Comparison of ENCODE assay signal across 30 mouse cellular contexts in the genomic region with DNA sequence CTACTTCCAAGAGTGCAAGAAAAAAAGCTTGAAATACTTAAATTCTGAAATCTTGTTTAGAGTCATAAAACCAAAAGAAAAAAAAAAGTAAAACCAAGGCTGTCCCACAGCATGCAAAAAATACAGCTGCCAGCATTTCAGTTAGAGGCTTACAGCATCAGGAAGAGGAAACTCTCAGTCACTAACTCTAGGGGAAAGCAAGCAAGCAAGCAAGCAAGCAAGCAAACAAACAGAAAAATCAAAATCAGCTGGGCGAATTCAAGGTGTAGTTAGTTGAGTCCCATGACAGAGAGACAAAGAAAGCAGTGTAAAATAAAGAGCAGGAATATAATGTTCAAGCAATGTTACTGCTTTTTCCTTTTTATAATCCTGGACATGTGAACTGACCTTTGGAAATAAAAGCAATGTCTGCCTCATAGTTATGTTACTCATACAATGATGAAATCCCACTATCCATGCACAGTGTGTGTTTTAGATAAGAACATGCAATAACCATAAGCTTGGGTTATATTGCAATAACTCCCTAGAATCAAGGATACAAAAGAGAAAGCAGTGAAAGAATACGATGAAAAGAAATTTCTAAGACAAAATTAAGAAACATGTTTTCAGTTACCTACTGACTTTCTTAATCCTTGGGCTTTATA.
DNase-seq lines count a peak whose midpoint lies in the region; ATAC-seq and TF ChIP-seq lines count a peak whose summit lies in the region.
"Had no signal": no experiment of that assay in that cellular context is flagged by ENCODE, and none has a peak within 500 bp of the region (broad histone marks: within the 10 kb centered on the region; RNA-seq: fewer than 3 reads in every experiment).

No protein-coding gene starts in this region.

- no peak for ATAC-seq in liver, embryonic 11.5 days (replicated peaks; ENCODE audit: low FRiP score)
- ATAC-seq: forebrain, embryonic 15.5 days; hindbrain, embryonic 16.5 days; Patski had no signal

- H3K79me2 ChIP-seq in liver, adult 2 months (ENCODE audit: control insufficient read depth, insufficient read depth, low read length), result peaks cover 8% of the 10 kb centered on the region; the same call in 1 of the 2 replicates
- H3K79me2 ChIP-seq in macrophage (ENCODE audit: inconsistent target), result peaks cover 100% of the 10 kb centered on the region

- TF ChIP-seq POLR2A in liver, adult 2 months (IDR thresholded peaks at IDR 0.05; ENCODE audit: extremely low read depth, insufficient read depth, low read length), result no peak

- peaks cover 3% of the 10 kb centered on the region; the same call in 1 of the 2 replicates for H3K4me1 ChIP-seq in liver, adult 2 months (ENCODE audit: control insufficient read depth, insufficient read depth, low read length)
- no peaks in the 10 kb centered on the region; the same call in 1 of the 2 replicates for H3K4me1 ChIP-seq in liver, embryonic 11.5 days (replicated peaks; ENCODE audit: control insufficient read depth, insufficient read depth, low read length)
- H3K4me1 ChIP-seq: embryonic facial prominence, embryonic 13.5 days; forebrain, embryonic 10.5 days; forebrain, embryonic 15.5 days; stomach, embryonic 15.5 days had no signal

- whole genome bisulfite sequencing in liver, adult 2 months, result 15% methylated on average over 2 of the region's 2 CpGs
- WGBS in liver, embryonic 11.5 days, result 82% methylated on average over 2 of the region's 2 CpGs
- 32% methylated on average over 2 of the region's 2 CpGs for WGBS in macrophage (ENCODE audit: missing documents)

- H3K4me3 ChIP-seq in liver, adult 2 months (ENCODE audit: insufficient read depth, low read depth, low read length), result no peak overlapping the region
- no peak overlapping the region for H3K4me3 ChIP-seq in liver, embryonic 11.5 days (ENCODE audit: low read depth, low read length)
- H3K4me3 ChIP-seq in macrophage (ENCODE audit: inconsistent target), result no peak overlapping the region
- H3K4me3 ChIP-seq: embryonic facial prominence, embryonic 13.5 days; forebrain, embryonic 10.5 days; forebrain, embryonic 15.5 days; heart, embryonic 15.5 days; neural tube, embryonic 13.5 days; stomach, embryonic 15.5 days had no signal

- TF ChIP-seq CTCF in liver, adult 2 months (IDR thresholded peaks at IDR 0.05; ENCODE audit: low read depth, low read length), result no peak

- no peaks in the 10 kb centered on the region for H3K27me3 ChIP-seq in liver, adult 2 months (ENCODE audit: control insufficient read depth, insufficient read depth, low read length)
- H3K27me3 ChIP-seq in liver, embryonic 11.5 days (replicated peaks; ENCODE audit: control insufficient read depth, insufficient read depth, low read length), result no peaks in the 10 kb centered on the region
- H3K27me3 ChIP-seq: embryonic facial prominence, embryonic 13.5 days; forebrain, embryonic 15.5 days; heart, embryonic 15.5 days; neural tube, embryonic 13.5 days; Patski; stomach, embryonic 15.5 days had no signal

- 0 out of 2 replicates have a peak overlapping the region, but pooled peaks have one; percentile 44 for H3K27ac ChIP-seq in liver, adult 2 months (replicated peaks; ENCODE audit: insufficient read depth, low read depth, low read length)
- H3K27ac ChIP-seq in liver, embryonic 11.5 days (ENCODE audit: low read depth, low read length), result no peak overlapping the region
- 0 out of 2 replicates have a peak overlapping the region, but pooled peaks have one; percentile 4 for H3K27ac ChIP-seq in macrophage
- H3K27ac ChIP-seq: embryonic facial prominence, embryonic 13.5 days; forebrain, embryonic 10.5 days; forebrain, embryonic 15.5 days; heart, embryonic 15.5 days; neural tube, embryonic 13.5 days; stomach, embryonic 15.5 days had no signal

- H3K36me3 ChIP-seq in liver, adult 2 months (ENCODE audit: control insufficient read depth, insufficient read depth, low read length), result no peaks in the 10 kb centered on the region; the same call in 1 of the 2 replicates
- no peaks in the 10 kb centered on the region for H3K36me3 ChIP-seq in liver, embryonic 11.5 days (ENCODE audit: control insufficient read depth, insufficient read depth, low read length)
- no peaks in the 10 kb centered on the region for H3K36me3 ChIP-seq in macrophage (ENCODE audit: inconsistent target)
- H3K36me3 ChIP-seq: forebrain, embryonic 15.5 days; heart, embryonic 15.5 days; neural tube, embryonic 13.5 days; stomach, embryonic 15.5 days had no signal

- no peak overlapping the region for H3K4me2 ChIP-seq in liver, embryonic 11.5 days
- H3K4me2 ChIP-seq: embryonic facial prominence, embryonic 13.5 days; forebrain, embryonic 15.5 days; heart, embryonic 15.5 days; midbrain, embryonic 11.5 days; neural tube, embryonic 13.5 days; stomach, embryonic 15.5 days had no signal

- no peaks in the 10 kb centered on the region for H3K9me3 ChIP-seq in liver, embryonic 11.5 days (ENCODE audit: control insufficient read depth, low read length)
- H3K9me3 ChIP-seq: embryonic facial prominence, embryonic 13.5 days; forebrain, embryonic 10.5 days; forebrain, embryonic 15.5 days; G1E; heart, embryonic 15.5 days; neural tube, embryonic 13.5 days; stomach, embryonic 15.5 days had no signal

- H3K9ac ChIP-seq in liver, adult 2 months (ENCODE audit: low read depth, low read length), result no peak overlapping the region
- H3K9ac ChIP-seq in liver, embryonic 11.5 days (ENCODE audit: low read depth, low read length), result no peak overlapping the region
- H3K9ac ChIP-seq: embryonic facial prominence, embryonic 13.5 days; forebrain, embryonic 15.5 days; heart, embryonic 15.5 days; neural tube, embryonic 13.5 days; stomach, embryonic 15.5 days had no signal

- DNase-seq in liver, adult 2 months (ENCODE audit: extremely low read depth, low read depth, low spot score), result peak; percentile 70
- no peak for DNase-seq in liver, embryonic 11.5 days (ENCODE audit: low spot score)
- peak; percentile 82 for DNase-seq in 416B (ENCODE audit: low read depth)
- DNase-seq in induced T-regulatory cell, adult 2 months (ENCODE audit: low read depth), result peak; percentile 34
- no peak for DNase-seq in layer of hippocampus, adult 9-10 months (ENCODE audit: low spot score)
- DNase-seq in heart, adult 18-20 months, result no peak
- no peak for DNase-seq in c-Kit-positive CD71-positive TER-119-positive erythroid progenitor cells, embryonic 14.5 days (ENCODE audit: low spot score)
- DNase-seq: adrenal gland, postnatal 10 days; B cell, adult 2 months; cerebellum, adult 11 months; cerebellum, adult 9-10 months; kidney, adult 11 months; kidney, postnatal 14 days; left cerebral cortex, postnatal 4 days; liver; lung, adult 18-20 months; lung, postnatal 10 days; right cerebral cortex, postnatal 4 days; thymus, postnatal 14 days had no signal

Comparison
In these comparisons a context has a peak if more than half of its experiments do, and no peak if none do; other contexts are left out.
1. DNase-seq: peak in liver, adult 2 months (single experiment), 416B (single experiment) and induced T-regulatory cell, adult 2 months (single experiment); none in liver, embryonic 11.5 days (single experiment), layer of hippocampus, adult 9-10 months (single experiment), heart, adult 18-20 months (0 of 2) and c-Kit-positive CD71-positive TER-119-positive erythroid progenitor cells, embryonic 14.5 days (single experiment).